Mouse (Mus musculus): ENCODE measurements around the gene Zfp688. TPM values are rescaled to one million over a fixed set of nuclear protein-coding genes. Genes with fewer than 3 reads are reported as not detected.
"Not testable (repeated sequence)": the region's sequence is repeated elsewhere in the genome, so short reads cannot be mapped to it uniquely, and the experiment has no call there.

Zfp688 gene
- polyA plus RNA-seq, 1 experiment from 2014 or later: 9.1 TPM

DNA sequence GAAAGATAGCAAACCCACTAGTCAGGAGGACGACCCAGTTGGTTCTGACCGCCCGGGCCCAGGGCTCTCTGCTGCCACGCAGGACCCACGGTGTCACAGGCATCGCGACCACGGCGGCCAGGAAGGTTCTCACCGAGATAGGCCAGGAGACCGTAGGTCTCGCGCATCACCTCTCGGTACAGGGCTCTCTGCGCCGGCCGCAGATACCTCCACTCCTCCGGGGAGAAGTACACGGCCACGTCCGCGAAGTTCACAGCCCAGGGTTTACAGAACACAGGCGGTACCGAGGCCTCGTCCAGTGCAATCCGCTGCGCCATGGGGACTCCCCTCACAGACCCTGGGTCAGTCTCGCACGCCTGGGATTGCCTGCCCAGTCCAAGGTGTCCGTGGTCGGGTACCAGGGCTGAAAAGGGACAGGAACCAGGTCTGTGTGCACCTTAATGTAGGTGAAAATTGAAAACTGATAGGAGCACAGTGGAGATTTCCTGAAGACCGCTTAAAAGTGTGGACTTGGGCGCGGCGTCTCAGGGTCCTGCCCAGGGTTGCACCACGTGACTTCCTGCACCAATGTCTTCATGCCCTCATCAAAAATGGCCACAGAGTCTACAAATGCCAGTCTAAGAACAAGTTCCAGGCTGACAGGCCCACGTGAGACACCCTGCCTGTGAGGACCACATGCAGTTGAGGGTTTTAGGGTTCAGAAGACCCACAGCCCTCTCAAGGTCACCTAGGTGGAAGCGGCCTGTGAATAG lies 35.1 kb downstream of the Zfp688 start, which contains the start of gene 9130019O22Rik:
TSS of gene 9130019O22Rik (minus strand) at position 526 of the 752 bp plus-strand sequence.
- WGBS (ENCODE audit: insufficient replicate concordance): 8% methylated on average over 37 of the region's 38 CpGs
- Histone ChIP-seq H3K4me1 (replicated peaks) (peaks cover 6% of the 10 kb centered on the region), H3K27ac (replicated peaks) (peak within 1 kb of the TSS; percentile 70), H3K4me3 (replicated peaks) (peak within 1 kb of the TSS; percentile 68), H3K27me3 (no peaks in the 10 kb centered on the region), H3K4me2 (peak within 1 kb of the TSS; percentile 90), H3K9ac (peak within 1 kb of the TSS; percentile 70), H3K36me3 (replicated peaks) (peaks cover 15% of the 10 kb centered on the region), H3K9me3 (replicated peaks) (no peaks in the 10 kb centered on the region)
- peak; percentile 86 for ATAC-seq (ENCODE audit: insufficient read depth)

DNA sequence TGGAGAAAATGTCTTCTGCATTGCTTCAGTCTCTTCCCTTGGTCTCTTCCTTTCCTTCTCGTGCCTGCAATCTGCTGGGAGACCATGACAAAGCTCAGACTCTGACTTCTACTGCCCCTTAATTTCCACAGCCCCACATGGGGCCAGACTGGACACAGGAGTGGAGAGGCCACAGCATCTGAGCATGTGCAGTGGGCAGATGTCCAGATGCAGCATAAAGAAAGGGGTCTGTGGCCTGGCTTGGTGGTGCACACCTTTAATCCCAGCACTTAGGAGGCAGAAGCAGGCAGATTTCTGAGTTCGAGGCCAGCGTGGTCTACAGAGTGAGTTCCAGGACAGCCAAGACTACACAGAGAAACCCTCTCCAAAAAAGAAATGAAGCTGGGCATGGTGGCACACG lies 36.3 kb downstream of the Zfp688 start:
- not testable (repeated sequence) for H3K9me3 ChIP-seq (replicated peaks); H3K4me1 ChIP-seq (replicated peaks); H3K4me2 ChIP-seq; H3K9ac ChIP-seq; ATAC-seq (ENCODE audit: insufficient read depth); H3K27ac ChIP-seq (replicated peaks); H3K27me3 ChIP-seq; H3K4me3 ChIP-seq (replicated peaks)
- WGBS (ENCODE audit: insufficient replicate concordance): 75% methylated on average over 4 of the region's 4 CpGs
- H3K36me3 ChIP-seq (replicated peaks): peaks cover 15% of the 10 kb centered on the region

DNA sequence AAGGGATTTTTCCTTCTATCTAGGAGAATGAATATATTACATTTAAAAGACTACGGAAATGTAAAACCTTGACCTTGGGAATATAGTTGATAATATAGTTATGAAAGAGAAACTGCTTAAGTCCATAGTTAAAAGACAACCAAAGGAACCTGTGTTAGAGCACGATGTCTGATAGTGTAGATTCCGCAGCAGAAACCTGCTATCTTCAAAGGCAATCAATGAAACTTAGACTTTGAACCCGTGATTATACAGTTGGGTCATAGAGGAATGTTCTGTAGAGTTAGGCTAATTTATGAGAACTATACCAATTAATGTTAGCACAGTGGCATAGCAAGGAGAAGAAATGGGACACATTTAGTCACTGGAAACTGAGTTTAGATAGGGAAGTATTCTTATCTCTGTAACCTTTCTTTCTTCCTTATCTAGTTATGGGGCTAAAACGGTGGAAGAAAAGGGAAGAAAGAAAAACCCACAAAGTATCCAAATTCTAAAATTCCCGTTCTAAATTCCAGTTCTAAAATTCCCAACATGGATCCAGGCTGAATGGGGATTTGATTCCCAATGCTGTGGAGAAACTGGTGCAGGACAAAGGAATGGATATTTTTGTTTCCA lies 43.5 kb downstream of the Zfp688 start:
- peaks cover 27% of the 10 kb centered on the region for H3K4me1 ChIP-seq (replicated peaks)
- H3K36me3 ChIP-seq (replicated peaks): peaks cover 12% of the 10 kb centered on the region; the same call in 1 of the 2 replicates
- H3K9me3 ChIP-seq (replicated peaks): no peaks in the 10 kb centered on the region
- no peak for ATAC-seq (ENCODE audit: insufficient read depth)
- no peaks in the 10 kb centered on the region for H3K27me3 ChIP-seq
- H3K27ac ChIP-seq (replicated peaks): no peak overlapping the region
- H3K9ac ChIP-seq: no peak overlapping the region
- no peak overlapping the region for H3K4me2 ChIP-seq
- no peak overlapping the region for H3K4me3 ChIP-seq (replicated peaks)
- WGBS (ENCODE audit: insufficient replicate concordance): 27% methylated on average over 6 of the region's 6 CpGs

GRCm38 (mm10) chr7:127375271-127376245 lies 46.3 kb downstream of the Zfp688 start, which contains the start of gene Zfp747:
Gene Zfp747, minus strand, starts transcription at chr7:127376050.
- peak within 1 kb of the TSS; percentile 70 for H3K4me3 ChIP-seq (replicated peaks)
- peak within 1 kb of the TSS; percentile 79 for H3K27ac ChIP-seq (replicated peaks)
- H3K9me3 ChIP-seq (replicated peaks); H3K27me3 ChIP-seq; H3K36me3 ChIP-seq (replicated peaks): not testable (repeated sequence)
- under 1% methylated on average over 49 of the region's 49 CpGs for WGBS (ENCODE audit: insufficient replicate concordance)
- peak within 1 kb of the TSS; percentile 72 for H3K9ac ChIP-seq
- peaks cover 34% of the 10 kb centered on the region for H3K4me1 ChIP-seq (replicated peaks)
- H3K4me2 ChIP-seq: peak within 1 kb of the TSS; percentile 84
- peak; percentile 94 for ATAC-seq (ENCODE audit: insufficient read depth)

- H3K9me3 ChIP-seq (replicated peaks); H3K27me3 ChIP-seq; H3K9ac ChIP-seq; H3K36me3 ChIP-seq (replicated peaks); H3K4me2 ChIP-seq; H3K27ac ChIP-seq (replicated peaks); H3K4me3 ChIP-seq (replicated peaks); ATAC-seq (ENCODE audit: insufficient read depth): not testable (repeated sequence)
- WGBS (ENCODE audit: insufficient replicate concordance): 63% methylated on average over 3 of the region's 3 CpGs
- H3K4me1 ChIP-seq (replicated peaks): peaks cover 22% of the 10 kb centered on the region
These were observed 50.0 kb downstream of the Zfp688 start for GRCm38 (mm10) chr7:127371870-127372269.

GRCm38 (mm10) chr7:127371213-127371612 lies 50.7 kb downstream of the Zfp688 start:
- H3K9me3 ChIP-seq (replicated peaks): no peaks in the 10 kb centered on the region
- no peaks in the 10 kb centered on the region for H3K27me3 ChIP-seq
- no peak overlapping the region for H3K4me3 ChIP-seq (replicated peaks)
- H3K4me2 ChIP-seq: no peak overlapping the region
- ATAC-seq (ENCODE audit: insufficient read depth): no peak
- 19% methylated on average over 2 of the region's 2 CpGs for WGBS (ENCODE audit: insufficient replicate concordance)
- peaks cover 18% of the 10 kb centered on the region for H3K4me1 ChIP-seq (replicated peaks)
- H3K27ac ChIP-seq (replicated peaks): no peak overlapping the region
- no peak overlapping the region for H3K9ac ChIP-seq
- peaks cover 8% of the 10 kb centered on the region; the same call in 1 of the 2 replicates for H3K36me3 ChIP-seq (replicated peaks)

Other genes starting within 250 kb of the Zfp688 start
- gene Cd2bp2, start 226.0 kb downstream of the Zfp688 start, polyA plus RNA-seq (2015; fragmentation: Nextera tagmentation; extraction: Ambion mirVana): 18.0 and 21.5 TPM in 2 replicates
- gene Tbc1d10b, start 213.6 kb downstream of the Zfp688 start, polyA plus RNA-seq (2015; fragmentation: Nextera tagmentation; extraction: Ambion mirVana): 17.1 and 18.2 TPM in 2 replicates
- gene Mylpf, start 213.2 kb downstream of the Zfp688 start, polyA plus RNA-seq (2015; fragmentation: Nextera tagmentation; extraction: Ambion mirVana): 67.8 and 89.3 TPM in 2 replicates
- gene Zfp553, start 189.0 kb downstream of the Zfp688 start, polyA plus RNA-seq (2015; fragmentation: Nextera tagmentation; extraction: Ambion mirVana): 6.3 and 6.8 TPM in 2 replicates
- gene Sept1, start 188.9 kb downstream of the Zfp688 start, polyA plus RNA-seq (2015; fragmentation: Nextera tagmentation; extraction: Ambion mirVana): 9.4 and 9.7 TPM in 2 replicates
- 13.8 and 15.0 TPM in 2 replicates for gene Zfp771, start 177.8 kb downstream of the Zfp688 start, polyA plus RNA-seq (2015; fragmentation: Nextera tagmentation; extraction: Ambion mirVana)
- 74.2 and 84.8 TPM in 2 replicates for gene Dctpp1, start 161.4 kb downstream of the Zfp688 start, polyA plus RNA-seq (2015; fragmentation: Nextera tagmentation; extraction: Ambion mirVana)
- gene Sephs2, start 148.0 kb downstream of the Zfp688 start, polyA plus RNA-seq (2015; fragmentation: Nextera tagmentation; extraction: Ambion mirVana): 162 and 175 TPM in 2 replicates
- 6.2 and 7.3 TPM in 2 replicates for gene Itgal, start 125.8 kb downstream of the Zfp688 start, polyA plus RNA-seq (2015; fragmentation: Nextera tagmentation; extraction: Ambion mirVana)
- gene Zfp768, start 76.5 kb downstream of the Zfp688 start, polyA plus RNA-seq (2015; fragmentation: Nextera tagmentation; extraction: Ambion mirVana): 3.1 and 4.4 TPM in 2 replicates
- gene Zfp747, start 46.0 kb downstream of the Zfp688 start, polyA plus RNA-seq (2015; fragmentation: Nextera tagmentation; extraction: Ambion mirVana): 1.8 and 2.3 TPM in 2 replicates
- gene 9130019O22Rik, start 34.9 kb downstream of the Zfp688 start, polyA plus RNA-seq (2015; fragmentation: Nextera tagmentation; extraction: Ambion mirVana): 1.2 and 1.5 TPM in 2 replicates
- gene E430018J23Rik, start 28.4 kb downstream of the Zfp688 start, polyA plus RNA-seq (2015; fragmentation: Nextera tagmentation; extraction: Ambion mirVana): 1.3 and 1.5 TPM in 2 replicates
- 1.3 and 1.7 TPM in 2 replicates for gene Zfp764, start 15.2 kb downstream of the Zfp688 start, polyA plus RNA-seq (2015; fragmentation: Nextera tagmentation; extraction: Ambion mirVana)
- gene Zfp689, start 27.1 kb upstream of the Zfp688 start, polyA plus RNA-seq (2015; fragmentation: Nextera tagmentation; extraction: Ambion mirVana): 2.1 TPM in 2 replicates
- 19.8 and 22.4 TPM in 2 replicates for gene Prr14, start 37.5 kb upstream of the Zfp688 start, polyA plus RNA-seq (2015; fragmentation: Nextera tagmentation; extraction: Ambion mirVana)
- 5.5 and 5.6 TPM in 2 replicates for gene Fbrs, start 57.1 kb upstream of the Zfp688 start, polyA plus RNA-seq (2015; fragmentation: Nextera tagmentation; extraction: Ambion mirVana)
- 15.0 and 18.9 TPM in 2 replicates for gene Srcap, start 89.9 kb upstream of the Zfp688 start, polyA plus RNA-seq (2015; fragmentation: Nextera tagmentation; extraction: Ambion mirVana)
- 5.2 and 5.5 TPM in 2 replicates for gene Gm42715, start 97.5 kb upstream of the Zfp688 start, polyA plus RNA-seq (2015; fragmentation: Nextera tagmentation; extraction: Ambion mirVana)
- gene Tmem265, start 139.3 kb upstream of the Zfp688 start, polyA plus RNA-seq (2015; fragmentation: Nextera tagmentation; extraction: Ambion mirVana): 2.6 and 2.7 TPM in 2 replicates
- gene Phkg2, start 151.3 kb upstream of the Zfp688 start, polyA plus RNA-seq (2015; fragmentation: Nextera tagmentation; extraction: Ambion mirVana): 20.0 and 24.6 TPM in 2 replicates
- gene Ccdc189, start 166.5 kb upstream of the Zfp688 start, polyA plus RNA-seq (2015; fragmentation: Nextera tagmentation; extraction: Ambion mirVana): 6.4 and 8.3 TPM in 2 replicates
- 18.3 and 19.5 TPM in 2 replicates for gene Rnf40, start 166.7 kb upstream of the Zfp688 start, polyA plus RNA-seq (2015; fragmentation: Nextera tagmentation; extraction: Ambion mirVana)
- 1.2 and 1.6 TPM in 2 replicates for gene Zfp629, start 193.7 kb upstream of the Zfp688 start, polyA plus RNA-seq (2015; fragmentation: Nextera tagmentation; extraction: Ambion mirVana)

All from liver, embryonic 15.5 days (tissue).